Mouse (Mus musculus) liver, adult 2 months (tissue): ENCODE measurements around the gene Hdac6. TPM values are rescaled to one million over a fixed set of nuclear protein-coding genes. Genes with fewer than 3 reads are reported as not detected.
"Not testable (repeated sequence)": the region's sequence is repeated elsewhere in the genome, so short reads cannot be mapped to it uniquely, and the experiment has no call there.

Experiments used
- DNase-seq: peaks from one replicate; pipeline ENCODE4 v3.0.0-alpha.2; 2011; ENCODE audit warnings: low read depth, low spot score; ENCODE audit errors: extremely low read depth
- H3K27ac ChIP-seq: fragments of 200-500 bp; replicated peaks from 2 replicates; pipeline ENCODE4 v1.5.1; 2012; ENCODE audit warnings: low read depth, mild to moderate bottlenecking, control low read depth, inconsistent platforms, low read length; ENCODE audit not compliant: insufficient read depth
- H3K27me3 ChIP-seq: fragments of 200-500 bp; 2 replicates; pipeline ENCODE4 v1.6.1; 2012; ENCODE audit warnings: mild to moderate bottlenecking, moderate library complexity, low read length, inconsistent platforms; ENCODE audit not compliant: control insufficient read depth, insufficient read depth
- H3K36me3 ChIP-seq: fragments of 200-500 bp; 2 replicates; pipeline ENCODE4 v1.6.1; 2012; ENCODE audit warnings: low read length, inconsistent platforms; ENCODE audit not compliant: control insufficient read depth, insufficient read depth
- H3K4me1 ChIP-seq: fragments of 200-500 bp; 2 replicates; pipeline ENCODE4 v1.6.1; 2011; ENCODE audit warnings: low read length; ENCODE audit not compliant: control insufficient read depth, insufficient read depth
- H3K4me3 ChIP-seq: fragments of 200-500 bp; 2 replicates; pipeline ENCODE4 v1.5.1; 2011; ENCODE audit warnings: low read depth, mild to moderate bottlenecking, control low read depth, low read length, moderate library complexity; ENCODE audit not compliant: insufficient read depth
- H3K79me2 ChIP-seq: fragments of 200-500 bp; 2 replicates; pipeline ENCODE4 v1.6.1; 2012; ENCODE audit warnings: inconsistent platforms, mild to moderate bottlenecking, low read length, moderate library complexity; ENCODE audit not compliant: control insufficient read depth, insufficient read depth
- H3K9ac ChIP-seq: fragments of 200-500 bp; 2 replicates; pipeline ENCODE4 v1.6.1; 2012; ENCODE audit warnings: low read depth, mild to moderate bottlenecking, control low read depth, inconsistent platforms, low read length
- CTCF ChIP-seq: fragments of 200-500 bp; IDR thresholded peaks from 2 replicates; pipeline ENCODE4 v1.5.1; 2011; ENCODE audit warnings: low read depth, low read length, control low read depth
- POLR2A ChIP-seq: fragments of 200-500 bp; IDR thresholded peaks from 2 replicates; pipeline ENCODE4 v1.6.1; 2011; ENCODE audit warnings: low read length, control low read depth; ENCODE audit not compliant: insufficient read depth; ENCODE audit errors: extremely low read depth
- WGBS: fragments of 180-500 bp; shearing (Covaris S2); methylation state at CpG from one replicate; pipeline ENCODE4 v1.1.7; 2018; 5-methylcytosine and 5-hydroxymethylcytosine counted together
- polyA plus RNA-seq: library from polyadenylated mRNA; depleted of rRNA; stranded (reverse); fragments of >200 nt; gene quantifications from 2 replicates; pipeline ENCODE4 v1.2.3, GENCODE M21; 2012
- total RNA-seq: library from RNA; depleted of rRNA; stranded (reverse); fragments of >200 nt; gene quantifications from 2 replicates; pipeline ENCODE4 v1.2.3, GENCODE M21; 2014

The Hdac6 gene
- total and polyA plus RNA-seq, 2 experiments = 9.8 to 19.8 TPM

DNA sequence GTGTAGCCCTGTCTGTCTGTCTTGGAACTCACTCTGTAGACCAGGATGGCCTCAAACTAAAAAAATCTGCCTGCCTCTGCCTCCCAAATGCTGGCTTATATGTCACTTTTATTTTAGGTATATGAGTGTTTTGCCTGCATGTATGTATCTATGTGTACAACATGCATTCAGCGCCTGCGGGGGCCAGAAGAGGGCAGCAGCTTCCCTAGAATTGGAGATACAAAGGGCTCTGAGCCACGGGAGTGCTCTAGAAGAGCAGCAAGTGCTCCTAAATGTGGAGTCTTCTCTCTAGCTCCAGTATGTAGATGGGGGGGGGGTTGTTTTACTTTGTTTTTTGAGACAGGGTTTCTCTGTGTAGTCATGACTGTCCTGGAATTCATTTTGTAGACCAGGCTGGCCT is 32.0 kb downstream of the Hdac6 start:
- not testable (repeated sequence) for H3K4me3 ChIP-seq, H3K79me2 ChIP-seq, H3K9ac ChIP-seq, H3K27ac ChIP-seq, H3K4me1 ChIP-seq, DNase-seq, H3K36me3 ChIP-seq, H3K27me3 ChIP-seq
- 7% methylated on average over 3 of the region's 3 CpGs for WGBS
- TF ChIP-seq CTCF = peak; percentile 22; the same call in 1 of the 2 replicates

DNA sequence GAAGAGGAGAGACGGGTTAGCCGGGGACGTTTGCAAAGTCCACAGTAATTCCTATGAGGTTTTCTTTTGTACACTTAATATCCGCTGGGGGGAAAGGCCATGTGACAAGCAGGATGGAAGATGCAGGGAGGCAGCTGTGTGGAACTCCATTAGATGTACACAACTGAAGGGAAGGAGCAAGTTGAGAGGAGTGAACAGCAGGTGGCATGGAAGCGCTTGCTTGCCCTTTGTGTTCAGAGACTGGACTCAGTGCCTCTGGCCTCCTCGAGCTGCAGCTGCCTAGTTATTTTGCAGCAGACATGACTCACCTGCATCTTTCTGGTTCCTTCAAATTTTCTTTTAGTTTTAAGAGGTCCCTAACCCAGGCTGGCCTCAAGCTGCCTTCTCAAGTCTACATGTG is 37.2 kb downstream of the Hdac6 start:
- H3K79me2 ChIP-seq = no peaks in the 10 kb centered on the region
- H3K27ac ChIP-seq = no peak overlapping the region
- TF ChIP-seq POLR2A = no peak
- TF ChIP-seq CTCF = peak; percentile 18; the same call in 1 of the 2 replicates
- no peak for DNase-seq
- no peak overlapping the region for H3K4me3 ChIP-seq
- 49% methylated on average over 6 of the region's 6 CpGs for WGBS
- no peak overlapping the region for H3K9ac ChIP-seq
- H3K4me1 ChIP-seq = peaks cover 7% of the 10 kb centered on the region; the same call in 1 of the 2 replicates
- H3K27me3 ChIP-seq = no peaks in the 10 kb centered on the region
- H3K36me3 ChIP-seq = no peaks in the 10 kb centered on the region; the same call in 1 of the 2 replicates

DNA sequence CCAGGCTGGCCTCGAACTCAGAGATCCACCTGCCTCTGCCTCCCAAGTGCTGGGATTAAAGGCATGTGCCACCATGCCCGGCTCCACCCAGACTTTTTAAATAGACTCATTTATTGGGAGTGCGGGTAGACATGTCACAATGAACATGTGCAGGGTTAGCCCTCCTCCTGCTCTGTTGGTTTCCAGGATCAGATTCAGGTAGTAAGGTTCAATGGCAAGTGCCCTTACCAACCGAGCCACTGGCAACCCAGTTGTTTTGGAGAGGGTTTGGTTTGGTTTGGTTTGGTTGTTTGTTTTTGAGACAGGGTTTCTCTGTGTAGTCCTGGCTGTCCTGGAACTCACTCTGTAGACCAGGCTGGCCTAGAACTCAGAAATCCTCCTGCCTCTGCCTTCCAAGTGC is 38.4 kb downstream of the Hdac6 start, which contains the start of gene Gm10490:
TSS of gene Gm10490 (plus strand) at position 301 of the 400 bp plus-strand sequence.
- not testable (repeated sequence) for H3K9ac ChIP-seq, H3K4me3 ChIP-seq, H3K4me1 ChIP-seq, H3K27ac ChIP-seq, H3K27me3 ChIP-seq, H3K79me2 ChIP-seq, DNase-seq, H3K36me3 ChIP-seq
- 93% methylated on average over 4 of the region's 4 CpGs for WGBS

DNA sequence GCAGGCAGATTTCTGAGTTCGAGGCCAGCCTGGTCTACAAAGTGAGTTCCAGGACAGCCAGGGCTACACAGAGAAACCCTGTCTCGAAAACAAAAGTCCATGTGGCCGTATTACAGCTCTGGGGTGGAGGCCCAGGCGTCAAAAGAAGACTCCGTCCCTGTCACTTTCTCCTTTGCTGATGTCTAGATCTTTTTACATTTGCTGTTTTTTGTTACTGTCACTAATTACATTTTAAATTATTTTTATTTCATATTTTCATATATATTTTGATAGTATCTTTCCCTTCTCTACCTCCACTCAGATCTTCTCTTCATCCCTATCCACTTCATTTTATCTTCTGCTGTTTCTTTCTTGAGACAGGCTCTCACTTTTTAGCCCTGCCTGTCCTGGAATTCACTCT is 40.0 kb downstream of the Hdac6 start, which contains the start of gene Gm10491:
TSS of gene Gm10491 (minus strand) at position 101 of the 400 bp plus-strand sequence.
- no peaks in the 10 kb centered on the region for H3K27me3 ChIP-seq

DNA sequence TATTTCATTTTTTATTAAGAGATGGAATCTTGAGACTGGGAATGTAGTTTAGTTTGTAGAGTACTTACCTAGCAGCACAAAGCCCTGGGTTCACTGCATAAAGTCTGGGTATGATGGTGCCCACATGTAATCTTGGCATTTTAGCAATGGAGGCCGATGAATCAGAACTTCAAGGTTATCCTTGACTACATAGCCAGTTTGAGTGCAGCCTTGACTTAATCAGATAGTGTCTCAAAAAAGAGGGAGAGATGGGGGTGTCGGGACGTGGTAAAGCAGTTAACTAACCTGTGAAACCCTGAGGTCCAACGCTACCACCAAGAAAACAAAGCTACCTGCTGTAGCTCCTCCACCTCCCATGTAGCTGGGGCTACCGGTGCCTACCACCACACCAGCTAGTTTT is 43.2 kb downstream of the Hdac6 start:
- H3K27me3 ChIP-seq = no peaks in the 10 kb centered on the region
- H3K4me1 ChIP-seq = no peaks in the 10 kb centered on the region
- H3K27ac ChIP-seq = no peak overlapping the region
- TF ChIP-seq POLR2A (no peak), CTCF (no peak)
- no peak overlapping the region for H3K9ac ChIP-seq
- DNase-seq = no peak
- 94% methylated on average over 5 of the region's 5 CpGs for WGBS
- peaks cover 2% of the 10 kb centered on the region; the same call in 1 of the 2 replicates for H3K79me2 ChIP-seq
- peaks cover 1% of the 10 kb centered on the region; the same call in 1 of the 2 replicates for H3K36me3 ChIP-seq
- H3K4me3 ChIP-seq = no peak overlapping the region

More for the DNA sequence above, 40.0 kb downstream of the Hdac6 start, which contains the start of gene Gm10491:
- no peak within 1 kb of the TSS for H3K9ac ChIP-seq
- no peak for DNase-seq
- WGBS = 95% methylated on average over 5 of the region's 5 CpGs
- H3K4me3 ChIP-seq = no peak within 1 kb of the TSS
- peaks cover 1% of the 10 kb centered on the region; the same call in 1 of the 2 replicates for H3K36me3 ChIP-seq
- peaks cover 7% of the 10 kb centered on the region; the same call in 1 of the 2 replicates for H3K4me1 ChIP-seq
- no peaks in the 10 kb centered on the region for H3K79me2 ChIP-seq
- TF ChIP-seq POLR2A (no peak), CTCF (no peak)
- H3K27ac ChIP-seq = no peak within 1 kb of the TSS
